Mouse (Mus musculus) CD4-positive, CD25-positive, alpha-beta regulatory T cell, adult 2 months (primary cell): ENCODE measurements around the gene Ggct.
A peak's percentile ranks its signal among the peaks of the same experiment; 100 is the strongest.
"Not testable (repeated sequence)": the region's sequence is repeated elsewhere in the genome, so short reads cannot be mapped to it uniquely, and the experiment has no call there.

Experiments
- DNase-seq: peaks from one replicate; pipeline ENCODE4 v3.0.0-alpha.2; 2012; ENCODE audit warnings: low read depth, low spot score

Gene Ggct

DNA sequence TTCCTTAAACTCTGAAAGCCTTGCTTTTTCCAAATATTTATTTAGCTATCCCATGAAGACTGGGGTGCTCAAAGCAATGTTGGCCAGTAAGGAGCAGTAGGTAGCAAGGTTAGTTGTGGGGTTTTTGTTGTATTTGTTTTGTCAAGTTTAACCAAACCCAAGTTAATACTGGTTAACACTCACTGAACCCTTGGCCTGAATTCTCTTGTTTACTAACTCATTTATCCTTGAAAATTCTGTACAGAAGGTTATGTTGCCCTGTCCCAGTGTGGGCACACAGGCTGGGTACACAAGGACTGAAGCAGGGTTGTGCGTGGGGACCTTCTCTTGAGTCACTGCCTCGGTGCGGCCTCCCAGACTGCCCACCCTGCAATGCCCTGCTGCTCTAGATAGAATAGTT lies 3.6 kb upstream of the Ggct start:
- DNase-seq, result no peak

DNA sequence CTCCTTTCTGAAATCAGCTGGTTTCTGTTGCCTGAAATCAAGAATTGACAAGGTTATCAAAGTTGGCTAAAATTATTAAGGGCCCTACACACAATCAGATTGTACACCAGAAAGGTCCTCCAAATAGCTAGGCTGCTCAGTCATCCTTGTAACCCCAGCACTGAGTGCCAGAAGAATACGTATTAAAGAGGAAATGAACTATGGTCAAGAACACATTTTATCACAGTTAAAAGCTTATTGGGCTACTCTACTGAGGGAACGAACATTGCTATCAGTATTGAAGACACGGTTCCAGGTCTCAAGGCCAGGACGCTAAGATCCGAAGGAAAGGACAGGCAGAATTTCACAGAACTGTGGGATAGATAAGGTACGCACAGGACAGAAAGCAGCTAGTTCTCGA lies 609 bp downstream of the Ggct start:
- DNase-seq, result no peak

DNA sequence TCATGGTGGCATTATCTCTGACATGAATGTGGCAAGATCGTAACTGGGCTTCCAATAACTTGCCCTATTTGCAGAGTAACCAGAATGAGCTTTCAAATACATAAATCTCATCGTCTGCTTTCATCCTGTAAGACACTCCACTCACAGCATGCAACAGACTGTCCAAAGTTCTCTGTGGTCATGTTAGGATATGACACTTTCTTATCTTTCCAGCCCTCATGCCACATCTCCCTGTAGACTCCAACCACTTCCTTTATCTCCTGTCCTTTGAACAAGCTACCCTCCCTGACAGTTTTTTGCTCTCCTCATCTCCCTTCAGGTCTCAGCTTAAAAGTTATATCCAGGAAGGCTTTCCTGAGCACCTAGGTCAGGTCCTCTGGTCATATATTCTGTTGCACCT lies 1.6 kb downstream of the Ggct start:
- DNase-seq, result no peak

DNA sequence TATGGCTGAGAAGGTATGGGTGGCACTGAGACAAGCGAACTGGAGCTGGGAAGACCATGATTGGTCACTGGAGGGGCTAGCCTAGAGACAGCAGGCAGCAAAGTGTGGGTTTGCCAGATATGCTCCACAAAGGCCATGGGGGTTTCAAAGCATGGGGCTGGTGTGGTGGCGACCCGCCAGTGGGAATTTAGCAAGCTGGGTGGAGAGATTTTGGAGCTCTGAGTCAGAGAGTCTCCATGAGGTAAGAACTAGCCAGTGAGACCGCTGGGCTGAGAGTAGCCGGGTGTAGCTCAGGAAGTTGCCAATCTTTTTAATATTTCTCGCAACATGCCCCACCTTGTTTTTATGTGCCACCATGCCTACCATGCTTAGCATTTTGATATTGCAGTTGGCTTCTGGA lies 4.6 kb downstream of the Ggct start:
- no peak for DNase-seq

DNA sequence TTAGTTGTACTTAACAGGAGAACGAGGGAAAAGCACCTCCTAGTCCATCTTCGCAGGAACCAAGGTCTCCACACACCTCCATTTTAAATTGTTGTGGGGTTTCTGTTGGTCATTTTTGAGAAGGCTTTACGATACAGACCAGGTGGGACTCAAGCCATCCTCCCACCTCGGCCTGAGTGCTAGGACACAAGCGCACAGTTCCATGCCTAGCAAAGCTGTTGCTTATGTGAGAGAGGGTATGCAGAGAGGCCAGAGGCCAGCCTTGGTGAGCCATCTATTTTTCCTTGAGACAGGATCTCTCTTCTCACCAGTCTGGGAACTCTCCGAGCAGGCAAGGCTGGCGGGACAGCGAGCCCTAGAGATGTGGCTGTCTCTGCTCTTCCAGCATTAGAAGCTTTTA lies 8.7 kb downstream of the Ggct start:
- DNase-seq, result no peak

DNA sequence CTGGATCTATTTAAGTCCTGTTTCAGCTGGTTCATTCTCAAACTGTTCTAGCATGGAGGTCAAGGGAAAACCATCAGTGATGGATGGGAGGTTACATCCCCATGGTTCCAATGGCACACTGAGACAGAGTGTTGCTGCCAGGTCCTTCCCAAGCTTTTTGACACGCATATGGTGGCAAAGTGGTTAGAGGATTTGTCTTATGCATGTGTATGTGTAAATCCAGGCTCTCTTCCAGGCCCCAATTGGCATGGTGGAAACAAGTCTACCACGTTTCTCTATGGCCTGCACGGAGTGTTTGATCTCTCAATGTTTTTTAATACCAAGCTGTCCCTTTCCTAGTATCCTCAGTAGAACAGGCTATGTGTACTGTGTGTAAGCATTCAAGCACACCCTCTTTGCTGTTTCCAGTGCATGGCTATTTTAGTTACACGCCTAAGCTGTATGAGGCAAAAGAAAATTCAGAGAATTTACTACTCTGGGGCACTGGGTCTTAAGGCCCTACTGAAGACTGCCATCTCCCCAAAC lies 9.2 kb downstream of the Ggct start:
- DNase-seq, result no peak

DNA sequence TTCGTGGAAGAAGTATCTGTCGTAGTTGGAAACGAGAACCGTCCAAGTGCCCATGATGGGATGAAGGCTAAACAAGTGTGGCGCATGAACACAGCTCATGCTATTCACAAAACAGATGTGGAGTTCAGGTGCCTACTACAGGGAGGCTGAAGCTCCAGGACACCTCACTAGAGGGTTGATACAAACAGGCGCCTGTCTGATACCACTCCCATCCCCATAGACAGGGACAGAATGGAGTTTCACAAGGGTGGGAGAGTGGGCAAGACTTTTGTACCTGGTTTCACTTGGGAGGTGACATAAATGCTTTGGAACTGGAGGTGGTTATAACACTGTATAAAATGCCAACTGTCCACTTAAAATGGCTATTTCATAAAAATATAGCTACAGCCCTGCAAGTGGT lies 13.3 kb downstream of the Ggct start:
- DNase-seq, result no peak

DNA sequence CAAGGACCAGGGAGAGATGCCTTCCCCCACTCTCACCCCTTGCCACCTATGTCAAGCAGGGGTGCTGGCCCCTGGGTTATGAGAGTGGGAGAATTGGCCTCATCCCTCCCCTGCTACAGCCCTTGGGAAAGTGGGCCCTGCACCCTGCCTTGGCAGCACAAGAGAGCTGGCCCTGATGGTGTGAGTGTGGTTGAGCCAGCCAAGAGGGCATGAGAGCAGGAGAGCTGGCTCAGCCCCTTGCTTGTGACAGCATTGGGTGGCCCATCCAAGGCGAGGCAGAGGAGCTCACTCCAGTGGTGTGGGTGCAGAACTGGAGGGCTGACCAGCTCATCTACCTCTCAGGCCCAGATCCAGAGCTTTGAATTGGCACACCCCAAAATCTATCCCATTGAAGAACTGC lies 17.1 kb downstream of the Ggct start:
- DNase-seq, result no peak

DNA sequence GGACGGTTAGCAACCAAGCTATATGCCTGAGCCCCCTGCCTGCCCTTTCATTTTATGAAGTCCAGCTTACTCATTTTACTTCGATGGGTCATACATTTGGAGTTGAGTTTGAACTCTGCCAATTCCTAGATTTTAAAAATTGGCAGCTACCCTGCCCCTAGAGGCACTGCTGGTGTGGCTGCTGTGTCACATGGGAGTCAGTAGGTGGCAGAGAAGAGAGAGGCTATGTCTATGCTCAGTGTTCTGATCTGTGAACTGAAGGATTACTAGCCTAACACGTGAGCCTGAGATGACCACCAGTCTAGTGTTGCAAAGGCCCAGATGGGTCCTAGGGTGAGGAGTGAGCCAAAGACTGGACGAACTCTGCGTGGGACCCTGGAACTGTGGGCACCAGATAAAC lies 18.2 kb downstream of the Ggct start:
- DNase-seq, result peak; percentile 68

DNA sequence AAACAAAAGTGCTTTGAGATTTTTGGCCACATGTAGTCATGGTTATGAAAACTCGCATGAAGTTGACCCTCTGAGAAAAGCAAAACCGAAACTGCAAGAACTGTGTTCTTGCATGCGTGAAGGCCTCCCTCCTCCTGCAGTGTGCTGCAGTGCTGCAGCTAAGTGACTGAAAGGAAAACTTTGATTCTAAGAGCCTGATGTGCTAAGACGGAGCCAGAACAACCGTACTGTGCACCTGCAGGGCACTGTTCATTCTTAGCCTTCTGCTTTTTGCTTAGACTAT lies 19.9 kb downstream of the Ggct start:
- peak; percentile 73 for DNase-seq

DNA sequence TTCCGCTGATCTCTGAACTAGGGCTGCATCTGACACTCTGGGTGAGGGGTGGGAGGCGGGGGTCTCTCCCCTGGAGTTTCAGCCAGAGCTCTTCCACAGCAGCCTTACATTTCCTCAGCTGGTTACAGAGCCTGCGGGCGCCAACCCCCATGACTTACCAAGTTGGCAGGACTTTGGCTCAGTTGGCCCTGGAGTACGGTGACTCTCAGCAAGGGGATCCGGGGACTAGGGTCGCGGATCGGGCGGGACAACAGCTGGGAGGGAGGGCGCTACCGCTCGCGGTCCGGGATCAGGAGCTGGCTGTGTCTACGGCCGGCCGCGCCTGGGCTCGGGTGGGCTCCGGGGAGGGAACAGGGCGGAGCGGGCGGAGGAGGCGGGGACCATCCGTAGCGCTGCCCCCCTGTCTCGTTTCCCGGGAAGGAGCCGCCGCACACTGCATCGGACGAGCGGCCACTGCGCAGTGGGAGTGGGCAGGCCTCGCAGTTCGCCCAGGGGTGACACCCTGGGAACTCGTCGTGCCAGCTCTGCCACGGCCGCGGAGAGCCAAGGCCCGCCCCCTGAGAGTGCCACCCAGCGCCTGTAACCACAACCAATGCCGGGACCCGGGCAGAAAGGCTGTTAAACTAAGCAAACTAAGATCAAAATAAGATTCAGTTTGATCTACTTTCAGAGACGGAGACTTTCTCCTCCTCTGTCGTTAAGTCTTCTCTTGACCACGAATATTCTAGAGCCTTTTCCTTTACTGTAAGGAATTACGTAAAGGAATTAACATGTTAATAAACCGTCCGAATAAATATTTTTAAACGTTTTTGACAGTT lies 20.4 kb downstream of the Ggct start, which contains the start of gene Nod1:
Gene Nod1, minus strand, starts transcription at position 502 of the 818 bp plus-strand sequence.
- DNase-seq, result peak; percentile 83

DNA sequence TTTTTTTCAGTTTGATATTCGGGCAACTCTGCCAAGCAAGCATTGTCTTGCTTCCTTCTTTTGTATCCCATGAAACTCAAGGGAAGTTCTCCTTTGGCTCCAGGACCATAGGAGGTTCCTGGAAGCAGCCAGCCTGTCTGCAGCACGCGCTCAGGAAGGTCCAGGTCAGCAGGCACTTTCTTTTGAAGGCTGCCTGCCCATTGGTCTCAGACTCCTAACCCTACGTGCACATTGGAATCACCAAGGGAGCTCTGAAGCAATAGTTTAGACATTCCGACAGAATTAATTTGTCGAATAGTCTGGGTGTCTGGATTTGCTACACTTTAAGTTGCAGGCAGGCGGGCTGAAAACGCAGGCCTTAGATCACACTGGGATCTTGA lies 21.0 kb downstream of the Ggct start:
- no peak for DNase-seq

DNA sequence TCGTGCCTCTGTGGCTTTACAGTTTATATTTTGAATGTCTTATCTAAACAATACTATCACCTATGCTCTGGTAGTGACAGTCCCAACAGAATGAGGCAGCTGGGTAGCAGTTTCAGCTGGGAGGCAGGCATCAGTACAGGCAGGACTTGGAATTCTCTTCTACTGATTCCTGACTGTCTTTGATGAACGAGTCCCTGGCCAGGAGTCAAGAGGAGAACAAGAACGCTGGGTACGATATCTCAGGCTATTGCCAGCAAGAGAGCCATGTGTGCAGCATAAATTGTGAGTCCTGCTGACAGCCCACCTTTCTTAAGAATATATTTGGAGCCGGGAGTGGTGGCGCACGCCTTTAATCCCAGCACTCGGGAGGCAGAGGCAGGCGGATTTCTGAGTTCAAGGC lies 22.2 kb downstream of the Ggct start:
- no peak for DNase-seq

DNA sequence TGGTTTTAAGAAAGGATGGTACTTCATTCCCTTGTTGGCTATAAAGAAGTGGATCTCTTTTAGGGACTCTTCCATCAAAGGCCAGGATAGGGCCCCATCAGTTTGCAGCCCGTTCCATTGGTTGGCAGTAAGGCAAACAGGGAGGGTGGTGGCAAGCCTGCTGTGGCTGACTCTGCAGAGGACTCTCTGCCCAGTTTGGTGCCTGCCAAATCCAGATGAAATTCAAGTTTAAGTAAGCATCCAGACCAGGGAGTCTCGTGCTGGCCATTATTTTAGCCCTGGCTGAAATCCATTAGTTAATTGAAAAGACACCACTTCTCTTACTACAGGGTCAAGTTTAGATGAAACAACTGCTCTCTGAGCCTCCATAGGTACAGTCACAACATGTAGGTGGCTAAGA lies 22.9 kb downstream of the Ggct start:
- DNase-seq, result no peak

DNA sequence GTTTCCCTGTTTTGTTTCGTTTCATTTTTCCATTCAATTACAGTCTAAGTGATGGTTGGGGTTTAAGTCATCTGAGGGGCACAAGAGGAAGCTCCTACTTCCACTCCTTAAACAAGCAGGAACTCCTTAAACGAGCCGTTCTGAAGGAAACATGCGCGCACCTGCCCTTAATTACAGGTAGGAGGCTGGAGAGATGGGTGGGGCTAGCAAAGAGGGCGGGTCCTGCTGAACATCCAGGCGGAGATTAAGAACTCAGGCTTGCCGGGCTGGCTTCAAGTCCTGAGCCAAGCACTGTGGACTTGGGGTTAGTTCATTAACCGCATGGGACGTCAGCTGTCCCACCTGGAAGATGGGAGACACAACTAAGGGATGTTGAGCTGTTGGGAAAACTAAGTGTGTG lies 25.2 kb downstream of the Ggct start:
- peak; percentile 57 for DNase-seq

DNA sequence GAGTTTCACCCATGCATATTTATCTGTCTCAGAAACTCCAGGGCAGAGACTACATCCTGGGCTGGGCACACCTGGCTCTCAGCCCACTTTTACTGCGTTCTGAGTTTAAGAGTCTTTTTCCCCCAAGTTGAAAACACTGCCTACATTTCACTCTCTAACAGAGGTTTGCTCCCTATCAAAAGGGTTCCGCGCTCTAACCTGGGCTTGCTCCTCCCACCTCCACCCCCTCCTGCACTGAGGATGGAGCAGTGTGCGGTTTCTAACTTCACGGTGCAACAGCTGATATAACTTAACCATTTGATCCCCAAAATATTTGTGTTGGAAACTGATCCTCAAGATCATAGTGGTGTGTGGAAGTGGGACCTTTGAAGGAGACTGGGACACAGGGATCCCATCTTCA lies 27.5 kb downstream of the Ggct start:
- peak; percentile 76 for DNase-seq

DNA sequence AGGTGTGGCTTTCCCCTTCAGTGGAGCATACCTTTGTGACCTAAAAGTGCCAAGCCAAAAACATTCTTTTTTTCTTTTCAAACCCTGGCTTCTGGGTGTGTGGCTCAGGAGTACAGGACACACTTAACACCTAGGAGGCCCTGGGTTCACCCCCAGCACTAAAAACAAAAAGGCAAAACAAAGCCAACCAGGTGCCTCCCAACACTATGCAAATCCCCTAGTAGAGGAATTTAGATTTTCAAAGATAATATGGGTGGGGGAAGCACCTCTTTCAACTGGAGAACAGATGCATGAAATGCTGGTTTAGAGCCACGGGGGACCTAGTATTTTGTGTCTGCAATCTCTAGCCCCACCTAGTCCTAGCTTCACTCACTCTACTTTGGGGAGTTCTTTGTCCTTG lies 28.0 kb downstream of the Ggct start:
- DNase-seq, result peak; percentile 65

DNA sequence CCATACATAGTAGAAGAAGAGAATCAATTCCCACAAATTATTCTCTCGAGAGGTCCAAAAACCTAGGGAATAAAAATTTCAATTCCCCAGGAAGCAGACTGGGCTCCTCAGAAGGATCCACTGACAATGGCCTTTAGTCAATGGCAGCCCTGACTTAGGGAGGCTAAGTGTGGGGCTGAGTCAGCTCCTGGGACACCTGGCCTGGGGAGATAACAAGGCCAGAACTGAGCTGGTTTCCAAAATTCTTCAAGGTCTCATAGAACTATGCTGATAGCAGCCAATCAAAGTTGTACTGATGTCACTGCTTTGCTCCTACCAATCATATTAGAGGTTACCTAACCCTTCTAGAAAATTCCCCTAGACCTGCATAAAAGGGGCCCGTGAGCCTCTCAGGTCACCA lies 29.2 kb downstream of the Ggct start:
- no peak for DNase-seq

DNA sequence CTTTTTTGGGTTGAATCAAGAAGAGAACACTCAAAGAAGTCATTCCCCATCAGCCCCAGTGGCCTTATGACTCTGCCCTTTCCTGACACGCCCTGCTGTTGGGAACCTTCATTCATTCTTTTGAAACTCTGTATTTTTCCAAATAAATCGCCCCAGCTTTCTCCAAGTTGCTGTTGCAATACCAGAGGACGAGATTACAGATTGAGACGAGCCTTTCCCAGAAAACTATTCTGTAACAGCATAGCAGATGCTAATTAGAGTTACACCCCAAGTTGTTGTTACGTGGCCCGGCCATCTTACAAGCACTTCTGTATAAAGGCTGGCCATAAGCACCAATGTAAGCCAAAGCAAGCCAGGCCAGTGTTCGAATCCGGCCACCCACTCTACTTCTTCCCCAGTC lies 35.1 kb downstream of the Ggct start:
- no peak for DNase-seq

DNA sequence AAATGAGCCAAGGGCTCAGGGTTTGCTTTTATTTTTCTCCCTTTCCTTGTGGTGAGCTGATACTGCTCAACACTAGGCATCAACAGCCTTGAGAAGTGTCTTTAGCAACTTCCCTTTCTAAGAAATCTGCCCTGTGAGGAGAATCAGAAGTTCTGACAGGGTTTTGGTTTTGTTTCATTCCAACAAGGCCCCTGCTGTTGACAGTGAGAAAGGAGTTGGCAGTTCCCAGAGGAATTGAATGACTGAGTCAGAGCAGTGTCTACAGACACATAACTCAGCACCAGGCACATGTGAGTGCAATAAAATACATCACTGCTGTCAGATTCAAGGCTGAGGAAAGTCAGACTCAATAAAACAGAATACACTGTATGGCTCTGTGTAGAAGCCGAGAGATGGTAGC lies 36.3 kb downstream of the Ggct start:
- DNase-seq, result no peak

DNA sequence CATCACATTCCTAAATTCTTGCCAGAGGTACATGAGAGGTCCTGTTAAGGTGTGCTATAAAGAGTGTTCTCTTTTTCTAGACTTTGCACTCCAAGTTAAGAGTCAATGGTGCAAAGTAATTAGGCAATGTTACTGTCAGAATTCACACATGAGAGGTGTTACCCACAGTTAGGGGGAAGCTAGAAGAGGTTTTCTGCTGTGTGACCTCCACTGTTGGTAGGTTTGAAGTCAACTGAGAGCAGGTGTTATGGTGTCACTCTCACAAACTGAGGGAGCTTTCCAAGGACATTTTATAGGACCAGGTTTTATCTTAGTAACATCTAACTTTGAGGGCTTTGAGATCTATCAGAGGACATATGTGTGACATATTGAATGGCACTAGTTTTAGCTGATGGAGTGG lies 36.8 kb downstream of the Ggct start:
- no peak for DNase-seq

DNA sequence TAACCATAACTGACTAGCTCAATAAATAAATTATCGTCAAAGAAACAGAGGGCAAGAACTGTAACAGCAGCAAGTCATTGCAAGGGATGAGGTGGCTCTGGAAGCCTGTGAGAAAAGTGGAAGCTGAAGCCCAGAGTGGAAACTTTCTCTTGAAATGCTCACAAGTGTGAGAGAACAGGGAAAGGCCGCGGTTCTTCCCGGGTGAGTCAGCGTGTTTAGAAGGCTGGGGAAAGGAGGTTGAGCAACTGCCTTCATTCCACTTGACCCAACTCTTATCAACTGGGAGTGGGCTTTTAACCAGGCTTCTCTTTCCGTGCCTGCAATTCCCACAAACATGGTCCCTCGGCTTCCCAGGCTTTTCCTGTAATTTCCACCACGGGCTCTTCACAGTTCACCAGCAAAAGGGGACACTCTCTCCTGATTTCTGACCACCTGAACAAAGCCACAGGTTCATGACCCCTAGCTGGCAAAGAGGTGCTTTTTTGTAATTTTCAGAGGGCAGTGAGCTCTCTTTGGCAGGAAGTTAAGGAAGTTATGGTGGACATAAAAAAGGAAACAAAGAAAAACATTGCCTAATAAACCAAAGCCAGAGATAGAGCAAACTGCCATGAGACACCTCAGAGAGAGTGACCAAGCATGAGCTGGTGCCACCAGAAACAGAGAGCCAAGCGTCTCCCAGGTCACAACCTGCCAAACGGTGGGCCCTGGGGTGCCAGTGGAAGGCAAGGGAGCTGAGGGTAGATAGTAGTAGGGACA lies 37.9 kb downstream of the Ggct start:
- DNase-seq, result no peak

DNA sequence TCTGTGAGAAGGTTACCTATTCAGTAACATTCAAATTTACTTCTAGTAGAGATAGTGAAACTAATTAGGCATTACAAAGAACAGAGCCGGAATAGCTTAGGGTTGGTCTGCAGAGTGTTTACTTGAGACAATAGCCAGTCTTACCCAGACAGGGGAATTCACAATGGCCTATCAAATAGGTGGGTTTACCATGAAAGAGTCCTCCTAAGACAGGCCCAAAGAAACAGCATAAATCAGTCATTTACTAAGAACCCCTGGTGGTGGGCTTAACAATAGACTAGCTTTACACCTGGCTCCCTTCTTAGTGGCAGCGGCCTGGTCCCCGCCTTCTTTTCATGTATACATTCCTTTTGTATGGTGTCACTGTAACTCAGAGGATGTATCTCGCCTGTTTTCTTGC lies 39.4 kb downstream of the Ggct start:
- not testable (repeated sequence) for DNase-seq
